Mouse (Mus musculus) adrenal gland, postnatal 25 days (tissue): Measurements from ENCODE around the gene Cdyl. TPM values are rescaled to one million over a fixed set of nuclear protein-coding genes. Genes with fewer than 3 reads are reported as not detected.
A peak's percentile ranks its signal among the peaks of the same experiment; 100 is the strongest.

ENCODE experiments used
- DNase-seq: peaks from one replicate; pipeline ENCODE4 v3.0.0; 2021; ENCODE audit warnings: mixed read lengths
- total RNA-seq: library from RNA; stranded (reverse); gene quantifications from 2 replicates; pipeline ENCODE4 v1.2.3, GENCODE M21; 2021

Gene Cdyl
- total RNA-seq, 1 experiment from 2014 or later, result 33.6 TPM

DNA sequence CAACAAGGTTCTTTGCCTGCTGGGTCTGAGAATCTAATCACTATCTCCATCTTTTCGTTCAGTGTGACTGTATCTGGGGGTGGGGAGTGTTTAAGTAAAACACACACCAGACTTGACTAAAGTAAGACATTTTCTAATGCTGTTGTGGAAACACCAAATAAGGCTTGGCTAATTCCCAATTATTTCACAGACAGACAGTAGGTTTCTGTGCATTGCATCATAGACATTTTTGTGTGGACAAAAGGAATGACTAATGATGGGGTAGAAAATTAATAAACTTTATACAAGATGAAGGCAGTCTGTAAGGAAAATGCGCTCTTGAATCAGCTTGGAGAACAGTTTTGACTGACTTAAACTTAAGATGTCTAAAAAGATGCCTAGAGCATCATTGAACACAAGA lies 100.7 kb downstream of the Cdyl start:
- DNase-seq, result no peak

DNA sequence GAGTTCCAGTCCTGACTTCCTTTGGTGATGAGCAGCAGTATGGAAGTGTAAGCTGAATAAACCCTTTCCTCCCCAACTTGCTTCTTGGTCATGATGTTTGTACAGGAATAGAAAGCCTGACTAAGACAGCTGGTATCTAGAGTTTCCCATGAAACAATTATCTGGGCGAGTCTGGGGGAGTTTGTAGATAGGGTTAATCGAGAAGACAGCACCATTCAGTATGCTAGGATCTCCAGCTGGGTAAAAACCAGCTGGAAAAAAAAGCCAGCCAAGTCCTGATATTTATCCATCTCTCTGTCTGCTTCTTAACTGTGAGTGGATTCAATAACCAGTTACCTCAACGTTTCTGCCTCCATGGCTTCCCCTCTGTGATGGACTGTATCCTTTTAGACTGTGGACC lies 104.9 kb downstream of the Cdyl start:
- DNase-seq, result no peak

DNA sequence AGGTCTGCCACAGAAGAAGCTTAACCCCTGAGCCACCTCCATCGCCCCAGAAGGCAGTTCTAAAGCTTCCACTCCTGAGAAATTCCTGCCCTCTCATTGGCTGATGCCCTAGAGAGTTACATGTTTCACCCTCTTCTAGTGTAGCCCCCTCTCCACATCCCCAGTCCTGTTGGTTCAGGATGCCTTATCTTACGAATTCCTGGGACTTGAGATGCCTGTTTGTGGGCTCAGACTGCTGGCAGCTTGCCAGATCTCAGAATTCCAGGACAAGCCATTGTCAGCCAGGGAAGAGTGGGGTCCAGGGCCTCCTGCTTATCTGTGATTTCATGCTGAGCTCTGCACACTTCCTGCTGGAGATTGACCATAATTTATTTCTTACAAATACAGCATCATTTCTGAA lies 106.2 kb downstream of the Cdyl start:
- peak; percentile 6 for DNase-seq

DNA sequence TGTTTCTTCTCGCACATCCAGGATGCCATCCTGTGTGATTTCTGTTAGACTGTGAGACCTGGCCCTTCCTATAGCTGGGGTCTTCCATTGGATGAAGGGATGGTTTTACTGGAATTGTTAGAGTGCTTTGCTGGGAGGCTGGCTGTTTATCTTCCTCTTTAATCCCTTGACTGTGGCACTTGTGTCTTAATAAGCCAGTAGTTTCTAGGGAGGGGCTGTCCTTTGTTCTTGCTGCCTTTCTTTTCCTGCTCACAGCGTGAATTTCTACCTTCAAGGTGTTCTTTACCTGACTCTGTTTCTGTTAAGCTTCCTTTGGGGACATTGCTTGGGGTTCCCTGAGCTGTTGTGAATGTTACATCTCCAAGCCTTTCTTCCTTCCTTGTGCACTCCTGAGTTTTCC lies 110.0 kb downstream of the Cdyl start:
- no peak for DNase-seq

DNA sequence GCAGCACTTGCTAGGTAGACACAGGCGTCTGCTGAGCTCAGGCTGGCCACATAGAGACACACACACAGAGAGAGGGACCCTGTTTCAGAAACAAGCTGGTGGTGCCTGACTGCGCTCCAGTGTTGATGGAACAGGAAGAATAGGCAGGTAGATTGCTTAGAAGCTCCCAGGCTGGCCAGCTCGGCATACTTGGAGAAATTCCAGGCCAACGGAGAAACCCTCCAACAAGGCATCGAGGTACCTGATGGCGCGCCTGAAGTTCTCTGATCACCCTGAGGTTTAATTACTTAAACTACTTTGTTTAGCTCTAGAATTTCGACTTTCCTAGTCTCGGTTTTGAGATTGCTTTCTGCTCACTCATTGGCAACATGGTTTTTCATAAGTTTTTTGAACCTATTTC lies 110.8 kb downstream of the Cdyl start:
- DNase-seq, result no peak

DNA sequence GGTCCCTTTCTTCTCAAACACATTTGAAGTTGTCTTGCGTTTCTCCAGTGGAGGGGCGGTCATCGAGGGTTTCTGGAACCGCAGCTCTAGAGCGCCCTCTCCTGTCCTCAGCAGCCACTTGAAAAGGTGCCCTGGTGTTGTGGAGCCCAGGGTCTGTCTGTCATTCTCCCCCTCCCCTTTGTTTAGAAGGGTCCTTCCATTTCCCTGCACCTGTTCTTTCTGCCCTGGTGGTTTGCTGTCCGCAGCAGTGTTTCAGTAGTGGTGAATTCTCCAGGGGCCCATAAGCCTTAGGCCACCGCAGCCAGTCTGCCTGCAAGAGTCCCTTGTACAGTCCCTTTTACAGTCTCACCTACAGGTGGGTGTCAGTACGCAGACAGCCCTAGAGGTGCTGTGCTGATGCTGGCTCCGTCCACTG lies 112.3 kb downstream of the Cdyl start:
- DNase-seq, result peak; percentile 61

DNA sequence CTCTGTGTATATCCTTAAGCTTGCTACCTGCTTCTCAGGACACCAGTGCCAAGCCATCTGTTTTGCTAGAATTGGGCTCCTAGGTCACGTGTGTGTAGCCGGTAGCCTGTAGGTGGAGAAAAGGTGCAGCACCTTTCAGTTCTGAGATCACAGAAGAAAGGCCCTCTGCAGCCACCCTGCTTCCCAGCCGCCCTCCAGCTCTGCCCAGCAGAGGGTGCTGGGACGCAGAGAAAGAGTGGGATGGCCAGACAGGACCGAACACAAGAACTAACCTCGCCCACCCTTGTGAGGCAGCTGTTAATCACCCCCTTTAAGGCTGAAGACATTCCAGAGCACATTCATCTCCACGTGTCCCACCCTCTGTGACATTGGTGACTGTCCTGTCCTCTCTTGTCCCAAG lies 114.1 kb downstream of the Cdyl start:
- DNase-seq, result peak; percentile 37

DNA sequence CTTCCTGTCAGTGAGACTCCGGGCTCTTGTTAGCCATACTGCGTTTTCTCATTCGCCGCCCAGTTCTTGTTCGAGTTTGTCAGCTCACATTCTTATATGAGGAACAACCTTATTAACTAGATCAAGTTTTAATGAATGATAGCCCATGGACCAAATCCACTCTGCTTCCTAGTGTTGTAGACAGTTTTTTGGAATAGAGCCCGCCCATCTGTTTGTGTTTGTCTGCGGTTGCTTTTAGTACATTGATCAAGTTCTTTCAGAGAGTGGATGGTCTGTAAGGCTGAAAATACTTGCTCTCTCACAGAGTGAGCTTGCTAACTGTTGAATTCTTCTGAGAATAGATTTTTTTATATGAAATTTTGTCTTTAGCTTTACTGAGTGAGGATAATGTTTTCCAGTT lies 116.5 kb downstream of the Cdyl start:
- DNase-seq, result no peak

DNA sequence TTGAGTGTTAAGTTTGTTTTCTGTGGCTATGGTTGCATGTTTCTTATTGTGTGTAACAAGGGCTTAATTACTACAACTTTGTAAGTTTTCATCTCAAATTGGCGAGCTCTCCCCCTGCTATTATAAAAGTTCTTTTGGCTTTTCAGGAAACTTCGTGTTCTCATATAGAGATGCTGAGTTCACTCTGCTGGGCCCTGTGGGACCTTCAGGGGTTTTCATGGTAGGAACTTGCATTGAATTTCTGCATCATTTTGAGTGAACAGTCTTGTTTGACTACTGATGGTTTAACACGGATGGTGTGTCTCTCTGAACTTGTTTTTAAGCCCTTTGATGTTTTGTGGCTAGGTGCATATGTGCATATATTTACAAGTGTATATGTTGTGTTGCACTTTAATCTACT lies 121.1 kb downstream of the Cdyl start:
- no peak for DNase-seq

DNA sequence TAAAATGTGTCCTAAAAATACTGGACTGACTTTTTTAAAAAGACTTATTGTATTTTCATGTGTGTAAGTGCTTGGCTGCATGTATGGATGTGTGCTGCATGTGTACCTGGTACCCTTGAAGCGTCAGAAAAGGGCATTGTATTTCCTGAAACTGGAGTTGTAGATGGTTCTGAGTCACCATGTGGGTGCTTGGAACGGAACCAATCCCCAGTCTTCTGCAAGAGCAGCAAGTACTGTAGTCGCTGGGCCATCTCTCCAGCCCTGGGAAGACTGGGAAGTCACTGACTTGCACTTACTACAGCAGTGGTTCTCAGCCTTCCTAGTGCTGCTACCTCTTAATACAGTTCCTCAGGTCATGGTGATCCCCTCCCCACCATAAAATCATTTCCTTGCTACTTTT lies 122.1 kb downstream of the Cdyl start:
- DNase-seq, result peak; percentile 35

DNA sequence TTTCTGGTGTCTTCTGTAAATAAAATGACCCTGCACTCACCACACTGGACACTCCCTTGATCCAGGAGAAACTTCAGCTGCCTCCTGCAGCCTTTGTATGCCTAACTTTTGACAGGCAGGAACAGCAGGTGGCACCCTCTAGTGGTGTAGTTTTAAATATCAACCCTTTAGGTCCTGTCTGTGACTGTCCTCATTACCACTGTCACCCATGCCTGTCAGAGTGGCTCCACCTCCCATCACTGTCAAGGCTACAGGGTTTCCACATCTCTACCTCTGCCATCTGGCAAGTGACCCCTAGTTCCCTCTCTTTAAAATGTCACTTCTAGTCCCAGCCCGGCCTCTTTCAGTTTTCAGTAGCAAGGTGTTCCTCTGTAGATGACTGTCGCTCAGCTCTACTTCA lies 123.3 kb downstream of the Cdyl start:
- DNase-seq, result peak; percentile 23

DNA sequence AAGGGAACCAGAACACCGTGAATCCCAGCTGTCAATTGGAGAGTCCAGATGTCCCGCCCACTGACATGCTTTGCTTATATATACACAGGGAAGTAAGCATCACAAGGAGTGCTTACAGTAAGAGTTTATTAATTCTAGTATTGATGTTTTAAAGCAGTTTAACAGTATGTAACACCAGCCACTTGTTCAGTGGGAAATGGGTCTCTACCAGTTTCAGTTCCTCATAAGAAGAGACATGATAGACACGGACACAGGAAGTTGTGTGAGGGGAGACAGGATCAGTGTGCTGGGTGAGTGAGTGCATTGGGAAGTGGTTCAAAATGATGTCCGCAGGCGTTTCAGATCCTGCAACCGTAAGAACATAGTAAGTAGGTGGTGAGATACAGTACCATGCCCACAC lies 123.9 kb downstream of the Cdyl start:
- no peak for DNase-seq

DNA sequence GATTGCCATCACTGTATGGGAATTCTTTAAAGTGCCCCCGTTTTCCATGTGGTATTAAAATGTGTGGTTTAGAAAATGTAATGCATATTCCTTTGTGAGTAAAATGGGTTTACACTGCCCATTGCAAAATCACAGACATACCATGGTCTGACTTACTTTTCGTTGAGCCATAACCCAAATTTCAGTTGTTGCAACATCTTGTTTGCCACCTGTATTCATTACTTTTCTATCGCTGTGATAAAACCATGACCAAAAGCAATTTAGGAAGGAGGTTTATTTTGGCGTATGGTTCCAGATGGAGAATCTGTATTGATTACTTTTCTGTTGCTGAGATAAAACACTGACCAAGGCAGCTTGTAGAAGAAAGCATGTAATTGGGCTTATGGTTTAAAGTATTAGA lies 124.6 kb downstream of the Cdyl start:
- no peak for DNase-seq

DNA sequence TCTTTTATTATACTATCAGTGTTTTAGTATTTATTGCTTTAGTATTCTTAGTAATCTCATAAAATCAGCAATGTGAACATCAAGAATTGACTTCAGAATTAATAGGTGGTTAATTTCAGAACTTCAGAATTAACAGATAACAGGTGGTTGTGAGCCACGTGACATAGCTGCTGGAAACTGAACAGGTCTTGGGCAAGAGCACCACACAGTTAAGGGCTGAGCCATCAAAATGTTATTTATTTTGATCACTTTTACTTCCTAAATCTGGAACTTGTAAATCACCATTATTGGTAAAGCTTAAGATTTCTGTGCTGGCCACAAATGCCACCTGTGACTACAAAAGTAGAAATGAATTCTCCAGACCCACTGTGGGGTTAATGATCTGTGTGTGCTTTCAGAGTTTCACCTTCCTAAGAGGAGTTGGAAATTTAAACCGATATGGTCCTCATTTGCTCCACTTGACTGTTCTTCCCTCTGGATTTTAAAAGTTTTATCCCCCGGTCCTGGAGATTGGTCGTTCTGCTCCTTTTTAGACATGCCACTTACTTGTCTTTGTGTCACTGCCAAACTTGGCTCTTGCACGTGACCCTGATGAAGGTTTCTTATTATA lies 125.8 kb downstream of the Cdyl start:
- DNase-seq, result no peak

DNA sequence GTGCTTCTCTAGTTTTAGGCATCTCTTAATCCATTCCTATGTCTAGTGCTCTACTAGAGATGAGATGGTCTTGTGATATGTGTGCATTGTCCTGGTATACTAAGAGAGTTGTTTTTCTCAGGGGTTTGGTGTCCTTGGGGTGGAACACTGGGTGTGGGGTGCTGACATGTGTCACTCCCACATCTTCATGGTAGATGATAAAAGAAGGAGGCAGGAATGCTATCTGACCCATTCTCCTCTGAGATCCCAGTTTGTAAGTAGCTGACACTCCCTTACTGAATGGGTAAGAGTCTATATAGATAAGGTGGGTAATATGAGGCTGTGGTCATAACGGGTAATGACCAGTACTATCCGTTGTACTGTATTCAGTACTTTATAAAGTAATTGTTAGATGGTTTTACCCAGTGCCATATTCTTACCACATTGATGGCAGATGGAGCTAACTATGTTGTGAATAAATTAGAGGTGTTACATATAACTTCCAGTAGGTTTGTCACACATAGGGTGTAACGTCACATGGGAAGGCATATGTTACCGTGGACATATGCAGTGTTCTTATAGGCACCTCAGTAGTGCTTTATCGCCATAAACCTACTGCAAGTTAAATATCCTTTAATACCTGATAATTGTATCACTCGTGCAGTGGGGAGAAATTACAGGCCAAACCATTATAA lies 127.2 kb downstream of the Cdyl start:
- no peak for DNase-seq

DNA sequence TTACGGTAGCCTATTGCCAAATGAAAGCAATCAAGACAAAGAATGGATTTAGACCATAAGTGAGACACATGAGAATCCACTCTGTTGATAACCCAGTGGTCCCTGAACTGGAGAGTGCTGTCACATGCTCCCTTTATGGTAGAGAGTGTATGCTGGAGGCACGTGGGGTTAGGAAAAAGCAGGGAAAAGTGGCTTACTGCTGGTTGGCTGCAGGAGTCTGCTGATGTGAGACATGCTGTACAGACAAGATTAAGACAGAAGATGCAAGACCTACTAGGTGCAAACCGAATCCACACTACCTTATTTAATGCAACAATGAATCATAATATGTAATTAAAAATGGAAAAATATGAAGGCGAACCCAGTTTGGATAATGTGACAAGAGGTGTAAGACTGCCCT lies 129.9 kb downstream of the Cdyl start:
- no peak for DNase-seq

DNA sequence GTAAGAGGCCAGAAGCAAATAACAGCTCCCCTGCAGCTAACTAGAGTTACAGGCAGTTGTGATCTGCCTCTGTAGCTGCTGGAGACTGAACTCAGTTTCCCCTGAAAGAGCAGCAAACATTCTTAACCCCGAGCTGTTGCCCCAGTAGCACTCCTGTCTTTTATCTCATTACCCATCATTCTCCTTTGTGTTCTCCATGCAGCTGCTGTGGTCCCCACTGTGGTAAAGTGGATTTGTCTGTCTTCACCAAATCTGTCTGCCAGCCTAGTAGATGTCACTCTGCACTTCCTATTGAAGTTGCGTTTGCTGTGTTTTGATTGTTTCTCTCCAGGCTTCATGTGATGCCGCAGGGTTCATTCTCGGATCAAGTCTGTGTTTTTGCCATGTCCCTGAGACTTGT lies 130.8 kb downstream of the Cdyl start:
- no peak for DNase-seq

DNA sequence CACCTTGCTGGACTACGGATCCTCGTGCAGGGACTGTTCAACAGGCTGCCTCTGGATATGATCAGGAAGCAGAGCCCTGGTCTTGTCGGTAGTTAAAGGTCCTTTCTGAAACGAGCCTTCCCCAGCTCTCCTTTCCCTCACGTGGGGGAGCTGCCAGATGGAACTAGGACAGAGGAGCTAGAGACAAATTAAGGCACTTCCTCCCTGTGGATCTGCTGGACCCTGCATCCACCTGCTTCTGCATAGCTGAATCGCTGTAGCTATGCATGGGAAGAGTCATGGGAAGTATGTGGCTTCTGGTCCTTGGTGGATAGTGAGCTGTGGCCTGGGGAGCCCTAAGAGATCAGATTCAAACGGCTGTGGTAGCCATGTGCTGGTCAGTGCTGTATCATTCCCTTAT lies 134.7 kb downstream of the Cdyl start:
- no peak for DNase-seq

DNA sequence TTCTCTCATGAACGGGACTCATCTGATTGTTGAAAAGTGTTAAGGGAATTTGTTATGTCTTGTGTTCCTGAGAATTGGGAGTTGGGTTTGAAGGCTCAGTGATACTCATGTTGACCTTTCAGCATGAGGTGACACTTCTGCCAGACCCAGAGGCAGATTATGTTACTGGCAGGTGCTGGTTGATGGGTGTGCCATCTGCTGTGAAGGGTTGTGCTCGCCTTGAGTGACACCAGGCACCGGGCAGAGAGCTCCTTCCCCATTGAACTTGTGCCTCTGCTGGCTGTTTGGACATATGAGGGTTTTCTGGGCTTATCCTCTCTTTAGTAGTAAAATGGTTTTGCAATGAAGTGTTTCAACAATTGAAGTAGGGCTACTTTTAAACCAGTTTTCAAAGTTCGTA lies 135.1 kb downstream of the Cdyl start:
- no peak for DNase-seq

DNA sequence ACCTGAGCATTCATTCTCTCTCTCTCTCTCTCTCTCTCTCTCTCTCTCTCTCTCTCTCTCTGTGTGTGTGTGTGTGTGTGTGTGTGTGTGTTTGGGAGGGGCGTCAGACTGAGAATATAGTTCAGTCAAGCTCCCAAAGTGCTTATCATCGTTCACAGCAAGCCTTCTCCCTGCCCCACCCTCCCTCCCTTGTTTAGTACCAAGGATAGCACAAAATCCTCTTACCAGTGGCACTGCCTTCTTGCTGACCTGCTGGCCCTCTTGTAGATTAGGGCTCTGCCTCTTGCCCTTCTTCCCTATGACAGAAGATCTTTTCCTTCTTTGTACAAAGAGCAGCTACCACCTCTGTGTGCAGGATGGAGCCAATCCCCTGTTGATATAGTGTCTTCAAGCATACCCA lies 136.3 kb downstream of the Cdyl start:
- no peak for DNase-seq

DNA sequence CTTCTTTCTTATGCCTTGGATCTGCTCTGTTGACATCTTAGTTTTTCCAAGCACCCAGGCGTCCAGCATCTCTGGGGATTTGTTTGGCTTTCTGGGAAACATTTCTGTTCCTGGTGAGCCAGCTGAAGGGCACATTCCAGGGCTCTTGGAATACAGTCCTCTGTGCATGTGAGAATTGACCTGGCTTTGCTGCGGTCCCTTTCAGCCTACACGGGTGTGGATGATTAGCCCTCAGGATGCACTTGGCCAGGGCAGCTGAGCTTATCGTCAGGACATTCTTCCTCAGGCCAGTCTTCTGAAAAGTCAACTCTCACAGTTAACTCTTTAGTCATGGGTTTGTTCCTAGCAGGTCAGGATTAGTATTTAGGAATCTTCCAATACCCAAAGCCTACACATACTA lies 136.7 kb downstream of the Cdyl start:
- DNase-seq, result no peak

DNA sequence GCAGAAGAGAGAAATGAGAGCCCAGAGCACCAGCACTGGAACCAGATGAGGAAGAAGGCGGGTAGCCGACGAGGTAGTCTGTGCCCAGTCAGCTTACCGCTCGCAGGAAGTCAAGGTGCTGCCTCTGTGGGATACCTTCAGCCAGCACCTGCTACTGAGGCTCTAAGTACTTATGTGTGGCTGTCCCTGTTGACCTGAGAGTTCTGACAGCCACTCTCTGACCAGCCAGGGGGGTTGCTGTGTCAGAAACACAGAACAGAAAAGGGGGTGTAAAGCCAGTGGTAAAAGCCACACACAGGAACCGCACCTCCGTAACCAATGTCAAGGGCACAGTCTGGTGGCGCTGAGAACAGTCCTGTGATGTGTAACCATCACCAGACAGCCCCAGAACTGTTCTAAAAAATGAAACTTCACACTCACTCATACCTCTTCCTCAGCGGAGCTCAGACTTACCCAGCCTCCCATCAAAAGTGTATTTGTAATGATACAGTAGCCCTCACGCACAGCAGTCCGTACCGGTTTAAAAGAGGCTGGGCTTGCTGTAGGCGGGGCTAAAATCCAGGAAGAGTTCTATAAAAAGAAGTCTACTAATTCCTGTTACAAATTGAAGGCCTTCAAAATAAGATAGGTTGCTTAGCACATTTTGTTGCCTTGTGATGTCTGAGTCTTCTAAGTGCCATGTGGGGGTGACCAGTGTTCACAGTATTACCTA lies 138.3 kb downstream of the Cdyl start:
- no peak for DNase-seq

DNA sequence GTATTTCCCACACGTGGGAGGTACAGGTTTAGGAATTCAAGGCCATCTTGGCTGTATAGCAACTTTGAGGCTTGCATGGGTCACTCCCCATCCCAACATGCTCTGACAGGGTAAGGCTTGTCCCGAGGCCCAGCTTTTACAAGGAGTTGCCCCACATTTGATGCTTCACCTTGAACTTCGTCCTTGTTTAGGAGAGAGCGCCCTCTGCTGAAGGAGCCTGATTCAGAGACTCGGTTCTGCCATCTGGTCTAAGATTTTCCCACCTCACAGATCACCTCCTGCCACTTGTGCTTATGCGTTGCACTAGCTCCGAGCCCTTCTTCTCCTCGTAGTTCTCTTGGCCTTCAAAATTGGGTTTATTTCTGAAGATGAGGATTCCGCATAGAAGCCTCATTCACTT lies 139.0 kb downstream of the Cdyl start:
- DNase-seq, result peak; percentile 21

DNA sequence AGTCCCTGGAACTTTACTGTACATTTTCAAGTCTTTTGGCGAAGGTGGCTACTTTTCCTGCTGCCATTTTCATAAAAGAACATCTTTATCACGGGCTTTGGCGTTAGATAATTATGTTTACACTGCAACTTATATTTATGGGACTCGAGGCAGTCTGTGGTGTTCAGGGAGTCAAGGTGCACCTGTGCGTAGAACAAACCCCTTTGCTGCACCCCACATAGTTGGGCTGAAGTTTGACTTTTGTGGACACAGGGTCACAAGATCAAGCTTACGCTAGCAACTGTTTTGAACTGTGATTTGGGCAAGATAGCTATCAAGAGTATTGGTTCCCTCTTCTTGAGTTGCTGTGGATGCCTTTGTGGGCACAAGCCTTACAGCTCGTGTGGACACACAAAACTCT lies 140.6 kb downstream of the Cdyl start:
- DNase-seq, result no peak
